Mouse (Mus musculus): ENCODE data around the gene Srgap1.
A peak's percentile ranks its signal among the peaks of the same experiment; 100 is the strongest.

Gene Srgap1

GRCm38 (mm10) chr10:121764469-121765173 lies 282.5 kb downstream of the Srgap1 start:
- no peak for DNase-seq (ENCODE audit: low read depth, low spot score)

GRCm38 (mm10) chr10:121763191-121763590 lies 283.9 kb downstream of the Srgap1 start:
- no peak for DNase-seq (ENCODE audit: low read depth, low spot score)

DNA sequence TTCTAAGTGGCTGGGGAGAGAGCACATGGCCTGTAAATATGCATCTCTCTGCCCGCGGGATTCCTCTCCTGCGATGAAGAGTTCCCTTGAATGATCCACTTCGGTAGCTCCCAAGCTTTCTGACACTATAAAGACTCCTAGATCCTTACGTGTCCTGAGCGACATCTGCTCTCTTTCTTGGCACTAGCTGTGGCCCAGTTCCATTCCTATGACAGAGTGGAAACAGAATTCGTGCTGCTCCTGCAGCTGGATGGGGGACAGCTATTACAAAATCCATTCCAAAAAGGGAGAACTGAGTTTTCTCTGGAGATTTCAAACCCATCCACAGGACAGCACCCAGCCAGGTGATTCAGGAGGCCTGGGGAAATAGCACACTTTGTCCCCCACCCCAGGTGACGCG lies 285.0 kb downstream of the Srgap1 start:
- DNase-seq (ENCODE audit: low read depth, low spot score): no peak

DNA sequence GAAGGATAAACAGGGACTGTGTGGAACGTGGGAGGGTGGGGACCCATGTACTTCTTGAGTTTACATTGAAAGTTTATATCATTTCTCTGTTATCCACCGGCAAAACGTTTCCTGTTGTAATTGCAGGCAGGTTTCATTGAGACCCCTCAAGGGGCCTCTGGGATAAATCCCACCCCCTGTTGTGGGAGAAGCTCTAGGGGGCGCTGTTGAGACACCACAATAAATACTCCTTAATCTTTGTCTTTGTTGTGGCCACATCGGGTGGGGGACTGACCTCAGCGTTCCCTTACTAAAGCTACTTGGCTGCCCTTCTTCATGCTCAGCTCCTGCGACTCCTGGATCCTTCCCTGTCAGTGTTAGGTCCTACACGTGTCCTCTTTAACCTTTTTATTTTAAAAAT lies 288.0 kb downstream of the Srgap1 start:
- DNase-seq (ENCODE audit: low read depth, low spot score): no peak

DNA sequence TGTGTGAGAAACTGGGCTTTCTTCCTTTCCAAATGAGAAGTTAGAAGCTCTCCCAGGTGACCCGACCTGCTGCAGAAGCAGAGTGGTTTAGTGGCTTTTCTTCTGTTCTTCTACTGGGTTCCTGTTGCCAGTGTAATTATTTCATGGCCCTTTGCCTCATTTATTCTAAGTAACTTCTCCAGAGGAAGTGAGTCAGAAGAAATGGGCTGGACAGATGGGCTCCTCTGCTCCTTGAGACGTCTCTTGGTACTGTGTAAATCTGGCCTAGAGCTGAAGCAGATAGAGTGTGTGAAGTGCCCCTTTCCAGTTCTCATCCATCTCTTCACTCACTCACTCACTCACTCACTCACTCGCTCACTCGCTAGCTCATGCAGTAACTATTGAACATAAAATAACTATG lies 290.4 kb downstream of the Srgap1 start:
- DNase-seq (ENCODE audit: low read depth, low spot score): no peak

DNA sequence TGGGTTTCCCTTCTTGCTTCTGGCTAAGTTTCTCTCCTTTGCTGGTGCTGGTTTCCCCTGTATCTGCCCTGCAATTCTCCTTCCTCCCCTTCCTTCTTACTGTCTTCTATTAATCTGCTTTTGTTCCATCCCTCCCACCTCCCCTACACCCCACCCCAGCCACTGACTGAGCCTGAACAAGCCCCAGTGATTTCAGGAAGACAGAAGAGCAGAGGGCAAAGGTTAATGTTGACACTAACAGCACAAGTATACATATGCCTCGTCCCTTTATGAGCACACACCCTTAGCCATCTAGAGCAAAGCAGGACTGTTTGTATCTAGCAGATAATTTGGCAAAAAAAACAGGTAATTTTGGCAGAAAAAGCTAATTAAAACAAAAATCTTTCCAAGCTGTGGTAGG lies 291.3 kb downstream of the Srgap1 start:
- DNase-seq (ENCODE audit: low read depth, low spot score): no peak

- DNase-seq (ENCODE audit: low read depth, low spot score): no peak
Observed at GRCm38 (mm10) chr10:121754237-121754636, 292.9 kb downstream of the Srgap1 start.

- DNase-seq (ENCODE audit: low read depth, low spot score): no peak
Observed at GRCm38 (mm10) chr10:121750175-121750574, 296.9 kb downstream of the Srgap1 start.

- DNase-seq (ENCODE audit: low read depth, low spot score): peak; percentile 10
Observed at GRCm38 (mm10) chr10:121742336-121742735, 304.8 kb downstream of the Srgap1 start.

DNA sequence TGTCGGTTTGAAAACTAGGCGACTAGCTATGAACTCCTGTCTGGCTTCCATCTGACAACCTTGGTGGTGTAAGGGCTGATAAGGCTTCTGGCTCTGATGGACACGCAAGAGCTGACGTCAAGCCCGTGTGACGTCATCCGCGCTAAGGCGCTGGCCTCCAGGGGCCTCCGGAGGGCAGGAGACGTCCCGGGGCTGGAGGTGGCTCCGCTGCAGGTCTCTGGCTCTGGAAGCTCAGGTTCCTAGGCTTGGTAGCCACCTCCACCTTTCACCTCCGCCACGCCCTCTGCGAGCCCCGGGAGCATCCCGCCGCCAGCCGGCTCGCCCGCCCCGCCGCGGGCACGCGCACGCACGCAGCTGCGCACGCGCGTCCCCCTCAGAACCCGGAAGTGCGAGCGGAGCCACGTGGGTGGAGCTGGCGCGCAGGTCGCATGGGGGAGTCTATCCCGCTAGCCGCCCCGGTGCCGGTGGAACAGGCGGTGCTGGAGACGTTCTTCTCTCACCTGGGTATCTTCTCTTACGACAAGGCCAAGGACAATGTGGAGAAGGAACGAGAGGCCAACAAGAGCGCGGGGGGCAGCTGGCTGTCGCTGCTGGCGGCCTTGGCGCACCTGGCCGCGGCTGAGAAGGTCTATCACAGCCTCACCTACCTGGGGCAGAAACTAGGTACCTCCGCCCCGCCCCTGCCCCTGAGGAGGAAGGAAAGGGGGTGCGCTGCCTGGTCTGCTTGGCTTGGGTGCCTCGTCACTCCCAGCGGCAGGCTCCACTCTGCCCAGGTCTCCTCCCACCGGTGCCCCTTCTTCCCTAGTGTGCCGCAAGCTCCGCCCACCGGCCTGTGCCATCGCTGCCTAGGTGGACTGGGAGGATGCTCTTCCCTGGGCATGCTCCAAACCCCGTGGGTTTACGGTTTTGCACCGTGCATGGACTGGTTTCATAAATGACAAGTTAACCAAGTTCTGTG lies 307.3 kb downstream of the Srgap1 start, which contains the start of gene BC048403:
Gene BC048403, plus strand, starts transcription at position 390 of the 958 bp plus-strand sequence.
- DNase-seq (ENCODE audit: low read depth, low spot score): peak; percentile 85

DNA sequence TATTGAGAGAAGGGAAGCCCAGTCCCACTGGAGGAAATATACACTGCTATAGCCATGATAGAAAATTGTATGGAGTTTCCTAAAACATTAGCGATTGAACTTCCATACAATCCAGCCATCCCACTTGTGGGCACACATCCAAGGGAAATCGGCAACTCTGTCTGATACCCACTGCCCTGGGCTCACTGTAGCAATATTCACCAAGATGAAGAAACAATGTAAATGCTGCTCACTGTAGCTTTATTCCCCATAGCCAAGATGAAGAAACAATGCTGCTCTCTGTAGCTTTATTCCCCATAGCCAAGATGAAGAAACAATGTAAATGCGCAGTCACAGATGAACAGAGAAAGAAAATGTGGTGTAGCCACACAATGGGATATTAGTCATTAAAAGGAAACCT lies 309.9 kb downstream of the Srgap1 start:
- DNase-seq (ENCODE audit: low read depth, low spot score): no peak

- no peak for DNase-seq (ENCODE audit: low read depth, low spot score)
Observed at GRCm38 (mm10) chr10:121732542-121732941, 314.6 kb downstream of the Srgap1 start.

- DNase-seq (ENCODE audit: low read depth, low spot score): no peak
Observed at GRCm38 (mm10) chr10:121731048-121731725, 315.9 kb downstream of the Srgap1 start.

Measured in forelimb bud, embryonic 11.5 days (tissue).